ENCODE assay signal across 8 mouse cellular contexts in genomic region chr5:74943737-74944403, GRCm38 (mm10).
A peak's percentile ranks its signal among the peaks of the same experiment; 100 is the strongest.
DNase-seq lines count a peak whose midpoint lies in the region; ATAC-seq and TF ChIP-seq lines count a peak whose summit lies in the region.

No protein-coding gene starts in this region.

- peak overlapping the region; percentile 59 for H3K4me2 ChIP-seq in intestine, postnatal 0 days (replicated peaks; ENCODE audit: low read depth)
- H3K4me2 ChIP-seq in midbrain, embryonic 11.5 days: peak overlapping the region; percentile 52

- peak; percentile 91 for DNase-seq in adrenal gland, adult 2 months
- DNase-seq in embryo, embryonic 11.5 days (ENCODE audit: low read depth, low spot score): peak; percentile 79
- DNase-seq in left cerebral cortex, postnatal 36 days (ENCODE audit: low spot score in 2 of 2): peak; percentile 79 to 85
- DNase-seq in midbrain, embryonic 11.5 days (ENCODE audit: low spot score, missing footprints): peak; percentile 98
- DNase-seq in right cerebral cortex, postnatal 4 days: peak; percentile 70
- peak; percentile 85 for DNase-seq in yolk sac, embryonic 10.5 days (ENCODE audit: low spot score)

- no peak overlapping the region for H3K9ac ChIP-seq in intestine, postnatal 0 days (ENCODE audit: low read depth, low read length)
- H3K9ac ChIP-seq in midbrain, embryonic 11.5 days (ENCODE audit: low read length): peak overlapping the region; percentile 53

- peaks cover 8% of the 10 kb centered on the region; the same call in 1 of the 2 replicates for H3K27me3 ChIP-seq in intestine, postnatal 0 days (replicated peaks; ENCODE audit: control insufficient read depth, insufficient read depth, low read length)
- peaks cover 44% of the 10 kb centered on the region for H3K27me3 ChIP-seq in midbrain, embryonic 11.5 days (ENCODE audit: control insufficient read depth, insufficient read depth, low read length)

- peak; percentile 98 for ATAC-seq in granulocyte monocyte progenitor cell, adult 5-6 weeks (replicated peaks; ENCODE audit: poor library complexity, severe bottlenecking)
- peak; percentile 78 for ATAC-seq in intestine, postnatal 0 days
- peak; percentile 73 for ATAC-seq in midbrain, embryonic 11.5 days (ENCODE audit: low FRiP score)

- no peaks in the 10 kb centered on the region for H3K9me3 ChIP-seq in intestine, postnatal 0 days (ENCODE audit: control insufficient read depth)
- H3K9me3 ChIP-seq in midbrain, embryonic 11.5 days (ENCODE audit: control insufficient read depth, low read length): no peaks in the 10 kb centered on the region

- no peaks in the 10 kb centered on the region for H3K36me3 ChIP-seq in intestine, postnatal 0 days (ENCODE audit: control insufficient read depth, insufficient read depth)
- H3K36me3 ChIP-seq in midbrain, embryonic 11.5 days (ENCODE audit: control insufficient read depth, insufficient read depth, low read length): no peaks in the 10 kb centered on the region

- peak overlapping the region; percentile 22 for H3K4me3 ChIP-seq in intestine, postnatal 0 days (ENCODE audit: low read depth, low read length)
- H3K4me3 ChIP-seq in midbrain, embryonic 11.5 days (ENCODE audit: low read depth, low read length): peak overlapping the region; percentile 18; the same call in 1 of the 2 replicates

- WGBS in intestine, postnatal 0 days: under 1% methylated on average over 23 of the region's 23 CpGs
- WGBS in midbrain, embryonic 11.5 days: under 1% methylated on average over 23 of the region's 23 CpGs

- H3K4me1 ChIP-seq in intestine, postnatal 0 days (replicated peaks; ENCODE audit: control insufficient read depth, insufficient read depth, low read length): no peaks in the 10 kb centered on the region
- no peaks in the 10 kb centered on the region for H3K4me1 ChIP-seq in midbrain, embryonic 11.5 days (ENCODE audit: control insufficient read depth, insufficient read depth, low read length)

- peak; percentile 97 for TF ChIP-seq CTCF in intestine, postnatal 0 days (IDR thresholded peaks at IDR 0.05; ENCODE audit: low read depth)

- H3K27ac ChIP-seq in intestine, postnatal 0 days (ENCODE audit: low read depth, low read length): no peak overlapping the region
- no peak overlapping the region for H3K27ac ChIP-seq in midbrain, embryonic 11.5 days (ENCODE audit: low read depth, low read length)

- intact Hi-C loops in left cerebral cortex, postnatal 36 days (cut with DNase I): loop anchor here (5.0 to 10.0 kb wide), 5 partner anchors 98 to 629 kb away; partner anchors contain the start of genes Chic2 and Pdgfra
